Comparison of ENCODE assay signal across 25 mouse cellular contexts in the genomic region with DNA sequence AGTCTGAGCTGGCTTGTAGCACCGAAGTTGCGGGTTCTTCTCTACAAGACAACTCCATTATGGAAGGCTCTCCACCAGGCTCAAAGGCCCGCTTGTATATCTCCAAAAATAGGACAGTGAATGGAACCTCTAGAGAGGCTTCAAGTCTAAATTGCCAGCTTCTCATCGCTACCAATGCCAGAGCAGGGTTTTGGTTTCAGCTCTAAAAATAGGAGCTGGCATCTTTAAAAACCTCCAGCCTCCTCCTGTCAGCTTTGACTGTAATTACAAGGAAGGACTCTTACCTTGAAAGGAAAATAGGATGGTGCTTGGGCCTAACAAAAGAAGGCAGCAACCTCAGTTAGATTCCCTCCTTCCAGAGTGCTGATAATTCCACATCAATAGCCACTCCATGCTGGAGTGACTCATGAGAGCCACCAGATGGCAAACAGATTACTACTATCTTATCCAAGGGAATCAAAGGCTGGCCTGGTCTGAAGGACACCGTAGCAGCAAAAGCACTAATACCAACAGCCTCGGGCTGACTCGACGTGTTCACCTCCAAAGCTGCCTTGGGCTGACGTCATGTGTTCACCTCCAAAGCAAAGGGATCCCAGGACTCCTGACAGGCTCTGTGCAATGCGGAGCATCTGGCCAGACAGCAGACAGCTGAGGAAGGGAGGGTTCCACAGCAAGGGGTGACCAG. TPM values are rescaled to one million over a fixed set of nuclear protein-coding genes. Genes with fewer than 3 reads are reported as not detected.
DNase-seq lines count a peak whose midpoint lies in the region; ATAC-seq and TF ChIP-seq lines count a peak whose summit lies in the region.
"Had no signal": no experiment of that assay in that cellular context is flagged by ENCODE, and none has a peak within 500 bp of the region (broad histone marks: within the 10 kb centered on the region; RNA-seq: fewer than 3 reads in every experiment).

No protein-coding gene starts in this region.

- no peaks in the 10 kb centered on the region for H3K27me3 ChIP-seq in hindbrain, postnatal 0 days (ENCODE audit: insufficient read depth, low read length)
- H3K27me3 ChIP-seq in hindbrain, embryonic 12.5 days, result no peaks in the 10 kb centered on the region
- H3K27me3 ChIP-seq: forebrain, embryonic 15.5 days; midbrain, embryonic 15.5 days; neural tube, embryonic 15.5 days; Patski had no signal

- H3K36me3 ChIP-seq in hindbrain, postnatal 0 days (ENCODE audit: insufficient read depth, low read length), result peaks cover 3% of the 10 kb centered on the region; the same call in 1 of the 2 replicates
- H3K36me3 ChIP-seq in hindbrain, embryonic 12.5 days, result peaks cover 53% of the 10 kb centered on the region

- no peak overlapping the region for H3K9ac ChIP-seq in hindbrain, postnatal 0 days (replicated peaks; ENCODE audit: low read length)
- no peak overlapping the region for H3K9ac ChIP-seq in hindbrain, embryonic 12.5 days
- H3K9ac ChIP-seq: forebrain, embryonic 15.5 days; midbrain, embryonic 15.5 days; neural tube, embryonic 15.5 days had no signal

- H3K4me3 ChIP-seq in hindbrain, postnatal 0 days (ENCODE audit: low read length), result no peak overlapping the region
- H3K4me3 ChIP-seq in hindbrain, embryonic 12.5 days, result no peak overlapping the region
- H3K4me3 ChIP-seq: forebrain, embryonic 15.5 days; hindbrain, embryonic 10.5 days; megakaryocyte, embryonic 14.5 days; midbrain, embryonic 15.5 days; neural tube, embryonic 15.5 days had no signal

- H3K27ac ChIP-seq in hindbrain, postnatal 0 days, result no peak overlapping the region
- no peak overlapping the region for H3K27ac ChIP-seq in hindbrain, embryonic 12.5 days
- H3K27ac ChIP-seq: forebrain, embryonic 15.5 days; hindbrain, embryonic 10.5 days; kidney, postnatal 0 days; midbrain, embryonic 15.5 days; neural tube, embryonic 15.5 days had no signal

- peak; percentile 75 for DNase-seq in gastrocnemius, adult 18-20 months (ENCODE audit: low spot score)
- DNase-seq in gastrocnemius, postnatal 14 days, result no peak
- DNase-seq in hindbrain, postnatal 0 days (ENCODE audit: low spot score), result peak; percentile 17
- DNase-seq in brain, embryonic 14.5 days (ENCODE audit: low read depth), result peak; percentile 19
- DNase-seq in retina, postnatal 1 day, result peak; percentile 64
- DNase-seq in cerebellum, adult 11-12 months, result no peak
- DNase-seq in yolk sac, embryonic 10.5 days (ENCODE audit: low spot score), result no peak
- DNase-seq: cerebellum, adult 18-20 months; cerebellum, postnatal 25 days; embryo, embryonic 11 days; kidney, adult 18-20 months; left cerebral cortex, postnatal 4 days; liver; right cerebral cortex, postnatal 4 days; thymus, postnatal 4 days had no signal

- TF ChIP-seq CTCF in hindbrain, postnatal 0 days (IDR thresholded peaks at IDR 0.05; ENCODE audit: low read depth), result no peak
- no peak for TF ChIP-seq CTCF in brain, embryonic 14.5 days (IDR thresholded peaks at IDR 0.05; ENCODE audit: borderline replicate concordance, extremely low read depth, insufficient read depth, insufficient read length)

- H3K4me1 ChIP-seq in hindbrain, postnatal 0 days (ENCODE audit: insufficient read depth, low read length), result no peaks in the 10 kb centered on the region
- H3K4me1 ChIP-seq in hindbrain, embryonic 12.5 days, result peaks cover 2% of the 10 kb centered on the region; the same call in 1 of the 2 replicates
- H3K4me1 ChIP-seq: hindbrain, embryonic 10.5 days; megakaryocyte, embryonic 14.5 days; midbrain, embryonic 15.5 days had no signal

- no peak for TF ChIP-seq POLR2A in brain, embryonic 14.5 days (IDR thresholded peaks at IDR 0.05; ENCODE audit: borderline replicate concordance, extremely low read depth, insufficient read depth, insufficient read length, poor library complexity, severe bottlenecking)

- no peak overlapping the region for H3K4me2 ChIP-seq in hindbrain, postnatal 0 days (ENCODE audit: low read depth, low read length)
- H3K4me2 ChIP-seq in hindbrain, embryonic 12.5 days (replicated peaks), result no peak overlapping the region
- H3K4me2 ChIP-seq: forebrain, embryonic 15.5 days; midbrain, embryonic 15.5 days; neural tube, embryonic 15.5 days had no signal

- H3K9me3 ChIP-seq in hindbrain, postnatal 0 days (ENCODE audit: low read length), result no peaks in the 10 kb centered on the region
- H3K9me3 ChIP-seq in hindbrain, embryonic 12.5 days (replicated peaks), result no peaks in the 10 kb centered on the region
- H3K9me3 ChIP-seq: forebrain, embryonic 15.5 days; hindbrain, embryonic 10.5 days; megakaryocyte, embryonic 14.5 days; midbrain, embryonic 15.5 days; neural tube, embryonic 15.5 days had no signal

- WGBS in hindbrain, postnatal 0 days, result 79% methylated on average over 10 of the region's 10 CpGs
- WGBS in hindbrain, embryonic 12.5 days, result 88% methylated on average over 10 of the region's 10 CpGs

- intact Hi-C loops in gastrocnemius, postnatal 14 days (cut with DNase I; ENCODE audit: low total_unique reads), result no loop called here

- ATAC-seq in hindbrain, postnatal 0 days, result no peak
- no peak for ATAC-seq in hindbrain, embryonic 12.5 days (ENCODE audit: low FRiP score)
- ATAC-seq: activated CD4-positive, CD25-positive, alpha-beta regulatory T cell, adult 4 months; forebrain, embryonic 15.5 days; lung, postnatal 0 days; midbrain, embryonic 15.5 days; Patski had no signal

RNA-seq across cellular contexts. Expression of a gene that starts 28.6 kb away (rescaled TPM):
- total RNA-seq in gastrocnemius, adult 18-20 months (2021), result 10 to 100 TPM; 42.8 to 45.3 TPM
- total RNA-seq in gastrocnemius, postnatal 14 days (2021), result 10 to 100 TPM; 36.6 to 39.4 TPM
- total RNA-seq in hindbrain, postnatal 0 days (2014; rRNA removed), result 35.3 and 48.6 TPM in 2 replicates
- 32.9 and 34.5 TPM in 2 replicates for polyA plus RNA-seq in hindbrain, postnatal 0 days (2015; fragmentation: Nextera tagmentation; extraction: Ambion mirVana)
- polyA plus RNA-seq in hindbrain, embryonic 12.5 days (2016; fragmentation: Nextera tagmentation; extraction: Ambion mirVana), result 52.3 and 53.6 TPM in 2 replicates
- polyA plus RNA-seq in brain, embryonic 14.5 days (2012; rRNA removed), result 39.4 and 41.6 TPM in 2 replicates

Comparison
In these comparisons a context has a peak if more than half of its experiments do, and no peak if none do; other contexts are left out.
1. DNase-seq: peak in gastrocnemius, adult 18-20 months (single experiment), hindbrain, postnatal 0 days (single experiment), brain, embryonic 14.5 days (single experiment) and retina, postnatal 1 day (single experiment); none in gastrocnemius, postnatal 14 days (single experiment), cerebellum, adult 11-12 months (single experiment) and yolk sac, embryonic 10.5 days (single experiment).